Mouse (Mus musculus): ENCODE results near the gene Cpt2. TPM values are rescaled to one million over a fixed set of nuclear protein-coding genes. Genes with fewer than 3 reads are reported as not detected.

Cpt2 gene
- total RNA-seq, 2 experiments from 2014 or later = 257 to 276 TPM

GRCm38 (mm10) chr4:107928269-107928668 lies 4.9 kb upstream of the Cpt2 start:
- no peak for DNase-seq
- intact Hi-C loops (cut with DNase I) = loop anchor here (10.0 kb wide), 1 partner anchor 397 kb away; the partner anchor contains the start of gene Coa7

- intact Hi-C loops (cut with DNase I) = loop anchor here (10.0 kb wide), 1 partner anchor 401 kb away; the partner anchor contains the start of gene Coa7
These were observed 389 bp upstream of the Cpt2 start for GRCm38 (mm10) chr4:107923803-107924194.

GRCm38 (mm10) chr4:107921952-107922351 lies 1.5 kb downstream of the Cpt2 start:
- intact Hi-C loops (cut with DNase I) = loop anchor here (10.0 kb wide), 1 partner anchor 403 kb away; the partner anchor contains the start of gene Coa7
- DNase-seq = peak; percentile 24 to 39

More at GRCm38 (mm10) chr4:107923803-107924194, 389 bp upstream of the Cpt2 start:
- no peak for DNase-seq

GRCm38 (mm10) chr4:107921152-107921695 lies 2.2 kb downstream of the Cpt2 start:
- DNase-seq = peak; percentile 20 to 70
- intact Hi-C loops (cut with DNase I) = loop anchor here (10.0 kb wide), 1 partner anchor 404 kb away; the partner anchor contains the start of gene Coa7

GRCm38 (mm10) chr4:107920336-107920735 lies 3.1 kb downstream of the Cpt2 start:
- peak in 1 of 2 experiments; percentile 11 for DNase-seq
- intact Hi-C loops (cut with DNase I) = loop anchor here (10.0 kb wide), 1 partner anchor 404 kb away; the partner anchor contains the start of gene Coa7

GRCm38 (mm10) chr4:107910020-107910419 lies 13.4 kb downstream of the Cpt2 start:
- intact Hi-C loops (cut with DNase I) = no loop called here
- no peak for DNase-seq

- intact Hi-C loops (cut with DNase I) = no loop called here
These were observed 16.8 kb downstream of the Cpt2 start for GRCm38 (mm10) chr4:107906561-107906960.

GRCm38 (mm10) chr4:107904252-107904651 lies 19.2 kb downstream of the Cpt2 start:
- no peak for DNase-seq
- intact Hi-C loops (cut with DNase I) = no loop called here

More at GRCm38 (mm10) chr4:107906561-107906960, 16.8 kb downstream of the Cpt2 start:
- DNase-seq = no peak

- no peak for DNase-seq
- intact Hi-C loops (cut with DNase I) = no loop called here
These were observed 23.2 kb downstream of the Cpt2 start for GRCm38 (mm10) chr4:107900206-107900605.

- DNase-seq = no peak
- intact Hi-C loops (cut with DNase I) = no loop called here
These were observed 24.0 kb downstream of the Cpt2 start for GRCm38 (mm10) chr4:107899211-107899927.

- peak in 1 of 2 experiments; percentile 11 for DNase-seq
- intact Hi-C loops (cut with DNase I) = no loop called here
These were observed 30.7 kb downstream of the Cpt2 start for GRCm38 (mm10) chr4:107892663-107893062.

- DNase-seq = peak; percentile 89 to 93
- intact Hi-C loops (cut with DNase I) = no loop called here
These were observed 33.5 kb downstream of the Cpt2 start, which contains the start of gene 0610037L13Rik for GRCm38 (mm10) chr4:107889731-107890432. 0610037L13Rik (plus strand) TSS chr4:107889813.

GRCm38 (mm10) chr4:107889385-107889730 lies 34.1 kb downstream of the Cpt2 start:
- intact Hi-C loops (cut with DNase I) = no loop called here
- DNase-seq = no peak

GRCm38 (mm10) chr4:107886371-107886770 lies 37.0 kb downstream of the Cpt2 start:
- no peak for DNase-seq
- intact Hi-C loops (cut with DNase I) = no loop called here

GRCm38 (mm10) chr4:107881631-107882030 lies 41.8 kb downstream of the Cpt2 start:
- intact Hi-C loops (cut with DNase I) = no loop called here
- DNase-seq = no peak

- peak; percentile 93 to 97 for DNase-seq
These were observed 44.0 kb downstream of the Cpt2 start, which contains the start of gene Magoh for GRCm38 (mm10) chr4:107879254-107880050. Magoh (plus strand) TSS chr4:107879755.

GRCm38 (mm10) chr4:107864866-107865265 lies 58.5 kb downstream of the Cpt2 start:
- DNase-seq = no peak
- intact Hi-C loops (cut with DNase I) = no loop called here

More at GRCm38 (mm10) chr4:107879254-107880050, 44.0 kb downstream of the Cpt2 start, which contains the start of gene Magoh:
- intact Hi-C loops (cut with DNase I) = no loop called here

- intact Hi-C loops (cut with DNase I) = no loop called here
- no peak for DNase-seq
These were observed 64.4 kb downstream of the Cpt2 start for GRCm38 (mm10) chr4:107858995-107859394.

GRCm38 (mm10) chr4:107856958-107857686 lies 66.3 kb downstream of the Cpt2 start:
- intact Hi-C loops (cut with DNase I) = no loop called here
- DNase-seq = no peak
